Mouse (Mus musculus) hindbrain, postnatal 0 days (tissue): ENCODE results near the gene Car2. TPM values are rescaled to one million over a fixed set of nuclear protein-coding genes. Genes with fewer than 3 reads are reported as not detected.

Experiments
- ATAC-seq: fragments of 200-750 bp; cut with Nextera tagmentation; 2 replicates; pipeline ENCODE4 v1.8.0; 2017; ENCODE audit warnings: mild to moderate bottlenecking, moderate TSS enrichment, moderate library complexity
- DNase-seq: peaks from one replicate; pipeline ENCODE4 v3.0.0-alpha.2; 2015; ENCODE audit warnings: low spot score
- H3K27ac ChIP-seq: fragments of 300-500 bp; sonication (generic); 2 replicates; pipeline ENCODE4 v1.5.1; 2014; ENCODE audit warnings: mild to moderate bottlenecking
- H3K27me3 ChIP-seq: fragments of 300-500 bp; sonication (generic); 2 replicates; pipeline ENCODE4 v1.6.1; 2014; ENCODE audit warnings: low read length, mixed read lengths; ENCODE audit not compliant: insufficient read depth
- H3K36me3 ChIP-seq: fragments of 300-500 bp; sonication (generic); 2 replicates; pipeline ENCODE4 v1.6.1; 2014; ENCODE audit warnings: low read length, mixed read lengths; ENCODE audit not compliant: insufficient read depth
- H3K4me1 ChIP-seq: fragments of 300-500 bp; sonication (generic); 2 replicates; pipeline ENCODE4 v1.6.1; 2014; ENCODE audit warnings: antibody characterized with exemption, low read length, mixed read lengths; ENCODE audit not compliant: insufficient read depth
- H3K4me2 ChIP-seq: fragments of 300-500 bp; sonication (generic); 2 replicates; pipeline ENCODE4 v1.6.1; 2014; ENCODE audit warnings: low read depth, mild to moderate bottlenecking, low read length, moderate library complexity, mixed read lengths
- H3K4me3 ChIP-seq: fragments of 300-500 bp; sonication (generic); 2 replicates; pipeline ENCODE4 v1.5.1; 2014; ENCODE audit warnings: low read length
- H3K9ac ChIP-seq: fragments of 300-500 bp; sonication (generic); replicated peaks from 2 replicates; pipeline ENCODE4 v1.6.1; 2014; ENCODE audit warnings: mild to moderate bottlenecking, low read length, moderate library complexity, mixed read lengths
- H3K9me3 ChIP-seq: fragments of 300-500 bp; sonication (generic); 2 replicates; pipeline ENCODE4 v1.6.1; 2016; ENCODE audit warnings: low read length, mixed read lengths
- CTCF ChIP-seq: IDR thresholded peaks from 2 replicates; pipeline ENCODE4 v1.5.1; 2016; ENCODE audit warnings: antibody characterized with exemption, control low read depth, low read depth
- WGBS: fragments of 180-500 bp; shearing (Covaris S2); extraction: QIAGEN DNeasy Blood & Tissue Kit; methylation state at CpG from one replicate; pipeline ENCODE4 v1.1.7; 2014; 5-methylcytosine and 5-hydroxymethylcytosine counted together
- polyA plus RNA-seq: library from polyadenylated mRNA; unstranded; fragments of >200 nt; fragmentation: Nextera tagmentation; extraction: Ambion mirVana; gene quantifications from 2 replicates; pipeline ENCODE4 v1.2.1, GENCODE M21; 2015
- total RNA-seq: library from RNA; depleted of rRNA; stranded (reverse); fragments of >200 nt; gene quantifications from 2 replicates; pipeline ENCODE4 v1.2.3, GENCODE M21; 2014

Car2 gene
- total and polyA plus RNA-seq, 2 experiments from 2014 or later = 79.6 to 89.4 TPM

GRCm38 (mm10) chr3:14877251-14877909 is 8.7 kb upstream of the Car2 start:
- Histone ChIP-seq H3K27me3 (no peaks in the 10 kb centered on the region), H3K36me3 (no peaks in the 10 kb centered on the region), H3K4me2 (no peak overlapping the region), H3K4me1 (no peaks in the 10 kb centered on the region), H3K9me3 (no peaks in the 10 kb centered on the region), H3K9ac (no peak overlapping the region), H3K4me3 (no peak overlapping the region), H3K27ac (no peak overlapping the region)
- WGBS = 88% methylated on average over 7 of the region's 7 CpGs
- no peak for DNase-seq
- no peak for TF ChIP-seq CTCF
- ATAC-seq = no peak

- Histone ChIP-seq H3K36me3 (no peaks in the 10 kb centered on the region), H3K4me1 (no peaks in the 10 kb centered on the region), H3K9me3 (no peaks in the 10 kb centered on the region), H3K27me3 (no peaks in the 10 kb centered on the region), H3K9ac (no peak overlapping the region), H3K4me3 (no peak overlapping the region), H3K27ac (no peak overlapping the region), H3K4me2 (no peak overlapping the region)
- no peak for TF ChIP-seq CTCF
- ATAC-seq (no peak), DNase-seq (no peak)
- 72% methylated on average over 6 of the region's 6 CpGs for WGBS
Measured at GRCm38 (mm10) chr3:14878749-14879223, 7.3 kb upstream of the Car2 start.

GRCm38 (mm10) chr3:14879293-14879692 is 6.8 kb upstream of the Car2 start:
- no peaks in the 10 kb centered on the region for H3K9me3 ChIP-seq
- TF ChIP-seq CTCF = no peak
- ATAC-seq (no peak), DNase-seq (no peak)
- no peak overlapping the region for H3K4me2 ChIP-seq
- no peaks in the 10 kb centered on the region for H3K27me3 ChIP-seq
- no peak overlapping the region for H3K27ac ChIP-seq
- H3K9ac ChIP-seq = no peak overlapping the region
- no peak overlapping the region for H3K4me3 ChIP-seq
- no peaks in the 10 kb centered on the region for H3K4me1 ChIP-seq
- H3K36me3 ChIP-seq = no peaks in the 10 kb centered on the region
- WGBS = 82% methylated on average over 3 of the region's 3 CpGs

GRCm38 (mm10) chr3:14880277-14880676 is 5.8 kb upstream of the Car2 start:
- no peaks in the 10 kb centered on the region for H3K4me1 ChIP-seq
- H3K36me3 ChIP-seq = no peaks in the 10 kb centered on the region
- no peak overlapping the region for H3K4me3 ChIP-seq
- DNase-seq (no peak), ATAC-seq (no peak)
- H3K9me3 ChIP-seq = no peaks in the 10 kb centered on the region
- H3K9ac ChIP-seq = no peak overlapping the region
- TF ChIP-seq CTCF = no peak
- H3K27ac ChIP-seq = no peak overlapping the region
- no peaks in the 10 kb centered on the region for H3K27me3 ChIP-seq
- 83% methylated on average over 2 of the region's 2 CpGs for WGBS
- no peak overlapping the region for H3K4me2 ChIP-seq

GRCm38 (mm10) chr3:14882005-14882404 is 4.1 kb upstream of the Car2 start:
- no peaks in the 10 kb centered on the region for H3K9me3 ChIP-seq
- no peaks in the 10 kb centered on the region for H3K27me3 ChIP-seq
- no peak for ATAC-seq
- no peak overlapping the region for H3K9ac ChIP-seq
- H3K27ac ChIP-seq = no peak overlapping the region
- H3K4me3 ChIP-seq = no peak overlapping the region
- DNase-seq = no peak
- H3K4me1 ChIP-seq = no peaks in the 10 kb centered on the region
- H3K36me3 ChIP-seq = no peaks in the 10 kb centered on the region
- TF ChIP-seq CTCF = no peak
- no peak overlapping the region for H3K4me2 ChIP-seq

- no peak for ATAC-seq
- Histone ChIP-seq H3K9me3 (no peaks in the 10 kb centered on the region), H3K4me3 (no peak overlapping the region), H3K27me3 (no peaks in the 10 kb centered on the region), H3K4me2 (no peak overlapping the region), H3K27ac (no peak overlapping the region), H3K4me1 (no peaks in the 10 kb centered on the region), H3K9ac (no peak overlapping the region), H3K36me3 (no peaks in the 10 kb centered on the region)
- TF ChIP-seq CTCF = no peak
- 86% methylated on average over 3 of the region's 3 CpGs for WGBS
- no peak for DNase-seq
Measured at GRCm38 (mm10) chr3:14882756-14883155, 3.3 kb upstream of the Car2 start.

GRCm38 (mm10) chr3:14884826-14885225 is 1.2 kb upstream of the Car2 start:
- DNase-seq (no peak), ATAC-seq (no peak)
- no peaks in the 10 kb centered on the region for H3K27me3 ChIP-seq
- H3K4me3 ChIP-seq = no peak overlapping the region
- no peaks in the 10 kb centered on the region for H3K4me1 ChIP-seq
- H3K9ac ChIP-seq = no peak overlapping the region
- no peak overlapping the region for H3K27ac ChIP-seq
- H3K4me2 ChIP-seq = no peak overlapping the region
- TF ChIP-seq CTCF = no peak
- no peaks in the 10 kb centered on the region for H3K9me3 ChIP-seq
- H3K36me3 ChIP-seq = no peaks in the 10 kb centered on the region
